Mouse (Mus musculus): ENCODE results near the gene Fam19a2. TPM values are rescaled to one million over a fixed set of nuclear protein-coding genes. Genes with fewer than 3 reads are reported as not detected.

The Fam19a2 gene
- total RNA-seq, 2 experiments from 2014 or later: not detected

DNA sequence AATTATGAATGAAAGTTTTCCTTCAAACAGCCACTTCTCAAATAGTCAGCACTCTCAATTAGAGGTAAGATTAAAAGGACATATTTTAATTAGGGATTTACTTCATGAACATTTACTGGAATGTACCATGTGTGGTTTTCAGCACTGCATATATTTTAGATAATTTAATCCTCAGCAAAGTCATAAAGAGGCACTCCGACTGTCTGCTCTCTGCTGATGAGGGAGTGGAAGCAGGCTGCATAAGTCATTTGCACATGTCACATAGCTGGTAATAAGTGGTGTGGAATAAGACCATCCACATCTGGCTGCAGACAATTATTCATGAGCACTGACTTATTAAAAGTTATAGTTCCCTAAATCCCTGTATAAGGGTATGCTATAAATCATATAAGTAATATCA, 484.5 kb downstream of the Fam19a2 start:
- DNase-seq: no peak

DNA sequence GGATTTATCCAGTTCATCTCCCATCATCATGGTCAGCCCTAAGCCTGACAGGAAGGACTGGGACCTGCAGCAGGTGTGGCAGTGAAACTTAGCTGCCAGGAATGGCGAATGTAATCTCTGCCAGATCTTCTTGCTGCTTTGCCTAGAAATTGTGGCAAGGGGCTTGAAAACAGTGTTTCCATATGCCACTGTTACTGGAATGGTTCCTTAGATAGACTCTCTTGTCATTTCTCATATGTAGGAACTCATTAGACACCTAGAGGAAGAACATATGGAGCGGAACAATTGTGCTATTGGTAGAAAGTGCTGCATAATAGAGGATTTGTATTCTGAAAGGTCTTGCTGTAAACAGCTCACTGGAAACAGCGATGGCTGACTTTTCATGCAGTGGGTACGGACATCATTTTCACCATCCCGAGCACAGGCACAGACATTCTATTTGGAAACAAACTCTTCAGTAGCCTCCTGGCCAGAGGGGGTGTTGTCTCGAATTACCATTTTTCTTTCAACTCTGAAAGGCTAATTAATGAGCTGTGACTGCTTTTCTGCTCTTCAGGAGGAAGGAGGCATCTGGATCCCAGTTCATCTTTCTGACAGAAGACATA, 488.0 kb downstream of the Fam19a2 start:
- DNase-seq: no peak

DNA sequence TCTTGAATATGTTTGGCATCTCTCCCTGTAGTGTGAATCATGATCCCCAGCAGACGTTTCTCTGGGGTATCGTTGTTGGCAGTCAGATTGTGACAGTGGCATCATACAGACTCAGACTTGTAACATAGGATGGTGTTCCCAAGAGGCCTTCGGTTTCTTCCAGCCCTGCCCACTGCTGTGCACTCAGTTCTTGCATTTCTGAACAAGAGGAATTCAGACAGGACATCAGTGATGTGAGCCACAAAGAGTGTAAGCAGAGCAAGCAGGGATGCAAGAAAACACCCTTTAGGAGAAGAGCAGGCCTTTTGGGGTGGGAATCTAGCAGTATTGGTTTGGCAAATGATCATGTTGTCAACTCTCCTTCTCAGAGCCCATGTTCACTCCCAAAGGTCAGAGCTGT, 489.0 kb downstream of the Fam19a2 start:
- no peak for DNase-seq

DNA sequence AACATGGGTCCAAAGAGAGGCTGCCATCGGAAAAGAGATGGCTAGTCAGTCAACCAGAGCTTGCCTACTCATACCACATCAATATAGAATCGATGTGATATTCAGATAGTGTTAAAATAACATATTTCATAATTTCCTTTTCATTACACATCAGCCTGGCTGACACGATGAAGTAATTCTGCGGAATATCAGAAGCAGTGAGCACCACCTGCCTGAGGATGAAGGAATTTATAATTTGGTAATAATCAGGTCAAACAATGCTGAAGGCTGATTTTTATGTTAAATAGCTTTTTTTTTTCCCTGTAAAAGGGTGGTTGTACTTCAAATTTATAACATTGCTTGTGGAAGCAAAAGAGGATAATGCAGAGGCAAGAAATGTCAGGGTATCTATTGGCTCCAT, 490.2 kb downstream of the Fam19a2 start:
- DNase-seq: no peak

DNA sequence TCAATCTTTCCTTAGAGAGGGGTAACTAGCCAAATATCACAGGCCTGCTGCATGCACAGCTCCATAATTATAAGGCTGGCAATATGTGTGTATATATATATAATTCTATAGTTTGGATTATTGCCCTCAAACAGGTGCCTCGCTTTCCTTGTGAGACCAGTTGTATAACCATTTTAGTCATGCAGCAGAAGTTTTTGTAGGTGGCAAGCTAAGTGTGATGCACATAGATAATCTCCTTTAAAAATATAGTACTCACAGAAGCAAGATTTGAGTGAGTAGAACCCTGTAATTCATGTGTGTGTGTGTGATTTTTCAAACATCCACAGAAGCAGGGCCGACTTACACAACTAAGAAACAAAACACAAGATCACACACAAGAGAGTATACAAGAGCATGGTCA, 525.6 kb downstream of the Fam19a2 start:
- no peak for DNase-seq

Other genes with a start within 250 kb of the Fam19a2 start
- gene Mon2, start 187.5 kb upstream of the Fam19a2 start, total RNA-seq (2021): 10 to 100 TPM; 29.3 to 33.6 TPM
- gene Usp15, start 67.0 kb upstream of the Fam19a2 start, total RNA-seq (2021): 100 to 1,000 TPM; 133 to 158 TPM